Comparison of ENCODE assay signal across 8 mouse cellular contexts in the genomic region with DNA sequence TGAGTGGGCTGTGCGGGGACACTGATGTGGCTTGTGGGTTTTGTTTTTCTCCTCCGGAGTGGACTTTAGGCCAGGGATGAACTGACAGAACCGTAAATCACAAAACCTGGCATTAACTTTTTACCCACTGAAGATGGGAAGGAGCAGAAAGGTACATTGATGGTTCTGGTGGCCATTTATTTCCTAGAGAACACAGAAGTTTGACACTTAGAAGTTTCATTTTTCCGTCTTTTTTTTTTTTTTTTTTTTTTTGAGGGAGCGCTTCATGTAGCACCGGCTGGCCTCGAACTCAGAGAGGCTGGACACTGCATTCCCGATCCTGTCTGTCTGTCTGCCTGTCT. TPM values are rescaled to one million over a fixed set of nuclear protein-coding genes. Genes with fewer than 3 reads are reported as not detected.
DNase-seq lines count a peak whose midpoint lies in the region; ATAC-seq and TF ChIP-seq lines count a peak whose summit lies in the region.

No protein-coding gene starts in this region.

- DNase-seq in lung, embryonic 14.5 days = peak; percentile 34
- DNase-seq in lung, postnatal 10 days = no peak
- DNase-seq in left cerebral cortex, adult 8-10 months (ENCODE audit: low spot score in 2 of 2) = no peak
- no peak for DNase-seq in adrenal gland, postnatal 14 days
- DNase-seq in cerebellum, postnatal 10 days = no peak

- H3K4me1 ChIP-seq in lung, embryonic 14.5 days (ENCODE audit: insufficient read depth) = peaks cover 9% of the 10 kb centered on the region
- H3K4me1 ChIP-seq in embryonic facial prominence, embryonic 12.5 days = peaks cover 29% of the 10 kb centered on the region
- peaks cover 29% of the 10 kb centered on the region for H3K4me1 ChIP-seq in intestine, embryonic 16.5 days (ENCODE audit: control insufficient read depth, insufficient read depth, low read length)
- peaks cover 24% of the 10 kb centered on the region for H3K4me1 ChIP-seq in neural tube, embryonic 14.5 days (ENCODE audit: control insufficient read depth, insufficient read depth, low read length)

- peak overlapping the region; percentile 100 for H3K4me3 ChIP-seq in lung, embryonic 14.5 days (ENCODE audit: low read depth, low read length)
- peak overlapping the region; percentile 86 for H3K4me3 ChIP-seq in embryonic facial prominence, embryonic 12.5 days
- H3K4me3 ChIP-seq in intestine, embryonic 16.5 days (ENCODE audit: low read length) = peak overlapping the region; percentile 97
- peak overlapping the region; percentile 99 for H3K4me3 ChIP-seq in neural tube, embryonic 14.5 days (ENCODE audit: low read depth, low read length)

- WGBS in lung, embryonic 14.5 days = 0% methylated on average over 8 of the region's 8 CpGs
- WGBS in embryonic facial prominence, embryonic 12.5 days = under 1% methylated on average over 8 of the region's 8 CpGs
- WGBS in intestine, embryonic 16.5 days = 0% methylated on average over 8 of the region's 8 CpGs
- 1% methylated on average over 8 of the region's 8 CpGs for WGBS in neural tube, embryonic 14.5 days

- peak overlapping the region; percentile 98 for H3K27ac ChIP-seq in lung, embryonic 14.5 days (ENCODE audit: low read depth)
- peak overlapping the region; percentile 99 for H3K27ac ChIP-seq in embryonic facial prominence, embryonic 12.5 days
- peak overlapping the region; percentile 98 for H3K27ac ChIP-seq in intestine, embryonic 16.5 days (ENCODE audit: low read length)
- peak overlapping the region; percentile 93 for H3K27ac ChIP-seq in neural tube, embryonic 14.5 days (ENCODE audit: low read depth, low read length)

- peak overlapping the region; percentile 98 for H3K9ac ChIP-seq in lung, embryonic 14.5 days
- H3K9ac ChIP-seq in embryonic facial prominence, embryonic 12.5 days = peak overlapping the region; percentile 99
- peak overlapping the region; percentile 98 for H3K9ac ChIP-seq in intestine, embryonic 16.5 days (ENCODE audit: low read depth, low read length)
- H3K9ac ChIP-seq in neural tube, embryonic 14.5 days (replicated peaks; ENCODE audit: low read depth, low read length) = peak overlapping the region; percentile 89

- peak overlapping the region; percentile 84 for H3K4me2 ChIP-seq in lung, embryonic 14.5 days
- peak overlapping the region; percentile 67 for H3K4me2 ChIP-seq in embryonic facial prominence, embryonic 12.5 days (replicated peaks)
- peak overlapping the region; percentile 70 for H3K4me2 ChIP-seq in intestine, embryonic 16.5 days (ENCODE audit: low read depth, low read length)
- H3K4me2 ChIP-seq in neural tube, embryonic 14.5 days (ENCODE audit: low read depth, low read length) = peak overlapping the region; percentile 76

- H3K9me3 ChIP-seq in lung, embryonic 14.5 days (ENCODE audit: low read depth, low read length) = no peaks in the 10 kb centered on the region
- no peaks in the 10 kb centered on the region for H3K9me3 ChIP-seq in embryonic facial prominence, embryonic 12.5 days
- H3K9me3 ChIP-seq in intestine, embryonic 16.5 days (ENCODE audit: control insufficient read depth, low read length) = no peaks in the 10 kb centered on the region
- H3K9me3 ChIP-seq in neural tube, embryonic 14.5 days (ENCODE audit: control insufficient read depth, low read length) = no peaks in the 10 kb centered on the region

- ATAC-seq in lung, embryonic 14.5 days (ENCODE audit: insufficient read depth) = no peak
- ATAC-seq in embryonic facial prominence, embryonic 12.5 days (ENCODE audit: insufficient number of reproducible peaks, insufficient read depth, low FRiP score, low TSS enrichment) = no peak
- no peak for ATAC-seq in intestine, embryonic 16.5 days
- no peak for ATAC-seq in neural tube, embryonic 14.5 days (ENCODE audit: low read depth)

- TF ChIP-seq CTCF in lung, embryonic 14.5 days (IDR thresholded peaks at IDR 0.05; ENCODE audit: low read depth) = no peak

- no peaks in the 10 kb centered on the region for H3K27me3 ChIP-seq in lung, embryonic 14.5 days (ENCODE audit: insufficient read depth, low read length)
- H3K27me3 ChIP-seq in embryonic facial prominence, embryonic 12.5 days = no peaks in the 10 kb centered on the region
- no peaks in the 10 kb centered on the region for H3K27me3 ChIP-seq in intestine, embryonic 16.5 days (replicated peaks; ENCODE audit: control insufficient read depth, insufficient read depth, low read length)
- no peaks in the 10 kb centered on the region for H3K27me3 ChIP-seq in neural tube, embryonic 14.5 days (ENCODE audit: control insufficient read depth, insufficient read depth, low read length)

- peaks cover 31% of the 10 kb centered on the region for H3K36me3 ChIP-seq in lung, embryonic 14.5 days (ENCODE audit: insufficient read depth)
- H3K36me3 ChIP-seq in embryonic facial prominence, embryonic 12.5 days = peaks cover 7% of the 10 kb centered on the region; the same call in 1 of the 2 replicates
- H3K36me3 ChIP-seq in intestine, embryonic 16.5 days (ENCODE audit: control insufficient read depth, insufficient read depth, low read length) = no peaks in the 10 kb centered on the region
- H3K36me3 ChIP-seq in neural tube, embryonic 14.5 days (ENCODE audit: control insufficient read depth, insufficient read depth, low read length) = 0 out of 2 replicates have a peak, but pooled peaks cover 5% of the 10 kb centered on the region

RNA-seq across cellular contexts. Expression of gene Baz1b, which starts 1.1 kb away (rescaled TPM):
- 68.9 and 70.9 TPM in 2 replicates for polyA plus RNA-seq in lung, embryonic 14.5 days (2014; fragmentation: Nextera tagmentation; extraction: Ambion mirVana)
- polyA plus RNA-seq in embryonic facial prominence, embryonic 12.5 days (2016; fragmentation: Nextera tagmentation; extraction: Ambion mirVana) = 68.7 and 69.0 TPM in 2 replicates
- 19.0 and 20.9 TPM in 2 replicates for polyA plus RNA-seq in intestine, embryonic 16.5 days (2015; fragmentation: Nextera tagmentation; extraction: Ambion mirVana)
- polyA plus RNA-seq in neural tube, embryonic 14.5 days (2014; fragmentation: Nextera tagmentation; extraction: Ambion mirVana) = 35.0 and 37.3 TPM in 2 replicates
- total RNA-seq in left cerebral cortex, adult 8-10 months (2022) = 10 to 100 TPM; 69.3 to 77.7 (median 73.6) TPM
- 84.6 and 87.4 TPM in 2 replicates for total RNA-seq in adrenal gland, postnatal 14 days (2021)

RNA-seq across cellular contexts. Expression of gene Bcl7b, which starts 20.1 kb away (rescaled TPM):
- 50.2 and 52.0 TPM in 2 replicates for polyA plus RNA-seq in lung, embryonic 14.5 days (2014; fragmentation: Nextera tagmentation; extraction: Ambion mirVana)
- 47.5 and 47.7 TPM in 2 replicates for polyA plus RNA-seq in embryonic facial prominence, embryonic 12.5 days (2016; fragmentation: Nextera tagmentation; extraction: Ambion mirVana)
- polyA plus RNA-seq in intestine, embryonic 16.5 days (2015; fragmentation: Nextera tagmentation; extraction: Ambion mirVana) = 53.7 and 54.7 TPM in 2 replicates
- polyA plus RNA-seq in neural tube, embryonic 14.5 days (2014; fragmentation: Nextera tagmentation; extraction: Ambion mirVana) = 40.0 and 41.6 TPM in 2 replicates
- 10 to 100 TPM; 51.9 to 65.5 (median 57.1) TPM for total RNA-seq in left cerebral cortex, adult 8-10 months (2022)
- 53.3 and 57.9 TPM in 2 replicates for total RNA-seq in adrenal gland, postnatal 14 days (2021)

RNA-seq across cellular contexts. Expression of gene Tbl2, which starts 38.7 kb away (rescaled TPM):
- 22.5 and 25.8 TPM in 2 replicates for polyA plus RNA-seq in lung, embryonic 14.5 days (2014; fragmentation: Nextera tagmentation; extraction: Ambion mirVana)
- 24.8 and 30.0 TPM in 2 replicates for polyA plus RNA-seq in embryonic facial prominence, embryonic 12.5 days (2016; fragmentation: Nextera tagmentation; extraction: Ambion mirVana)
- 26.1 and 27.4 TPM in 2 replicates for polyA plus RNA-seq in intestine, embryonic 16.5 days (2015; fragmentation: Nextera tagmentation; extraction: Ambion mirVana)
- polyA plus RNA-seq in neural tube, embryonic 14.5 days (2014; fragmentation: Nextera tagmentation; extraction: Ambion mirVana) = 16.4 and 17.2 TPM in 2 replicates
- 10 to 100 TPM; 22.9 to 28.7 (median 27.5) TPM for total RNA-seq in left cerebral cortex, adult 8-10 months (2022)
- 26.5 and 26.6 TPM in 2 replicates for total RNA-seq in adrenal gland, postnatal 14 days (2021)
